Mouse (Mus musculus) layer of hippocampus, adult 11-12 months (tissue): ENCODE data around the gene Vgll2.

Experiments used
- DNase-seq: peaks from one replicate; pipeline ENCODE4 v3.0.0; 2022; ENCODE audit warnings: low spot score

The Vgll2 gene

DNA sequence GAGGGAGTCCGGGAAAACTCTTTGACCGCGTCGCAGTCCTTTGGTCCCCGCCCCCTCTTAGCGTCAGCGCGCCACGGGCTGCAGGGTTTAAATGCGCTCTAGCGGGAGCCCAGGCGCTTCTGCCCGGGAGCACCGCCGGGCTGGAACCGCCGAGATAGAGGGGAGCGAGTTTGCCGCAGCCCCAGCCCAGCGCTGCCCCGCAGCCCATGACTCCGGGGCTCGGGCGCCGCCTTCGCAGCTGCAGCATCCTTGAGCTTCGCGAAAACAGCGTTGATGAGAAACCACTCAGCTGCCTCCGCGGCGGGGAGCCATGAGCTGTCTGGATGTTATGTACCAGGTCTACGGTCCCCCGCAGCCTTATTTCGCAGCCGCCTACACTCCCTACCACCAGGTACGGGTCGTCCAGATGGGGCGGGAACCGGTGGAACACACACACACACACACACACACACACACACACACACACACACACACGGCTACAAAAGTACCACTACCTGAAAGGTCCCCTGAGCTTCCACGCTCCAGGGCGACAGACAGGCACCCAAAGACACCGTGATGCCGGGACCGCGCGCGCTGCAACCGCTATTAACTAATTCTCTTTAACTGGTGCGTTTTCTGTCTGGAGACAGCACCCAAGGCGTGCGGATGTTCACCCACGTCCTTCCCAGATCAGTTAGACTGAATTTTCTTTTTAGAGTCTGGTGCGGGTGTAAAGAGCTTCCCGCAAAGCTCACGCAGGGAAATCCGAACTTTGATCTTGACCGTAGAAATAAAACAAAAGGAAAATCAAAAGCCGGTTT lies at the start of gene Vgll2:
Vgll2 (plus strand) TSS at position 90 of the 800 bp plus-strand sequence.
- no peak for DNase-seq

DNA sequence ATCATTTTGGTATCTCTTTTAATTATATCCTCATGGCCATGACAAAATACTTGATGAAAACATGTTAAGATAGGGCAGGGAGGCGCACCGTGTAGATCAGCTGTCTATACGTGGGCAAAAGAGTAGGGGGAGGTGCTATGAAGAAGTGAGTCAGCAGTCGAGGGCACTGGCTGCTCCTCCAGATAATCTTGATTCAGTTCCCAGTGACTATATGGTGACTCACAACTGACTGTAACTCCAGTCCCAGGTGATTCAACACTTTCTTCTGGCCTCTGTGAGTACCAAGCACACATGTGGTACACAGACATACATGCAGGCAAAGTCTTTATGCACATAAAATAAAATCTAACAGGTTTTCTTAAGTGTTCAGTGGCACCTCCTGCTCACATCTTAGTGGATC lies 47.2 kb upstream of the Vgll2 start:
- no peak for DNase-seq

DNA sequence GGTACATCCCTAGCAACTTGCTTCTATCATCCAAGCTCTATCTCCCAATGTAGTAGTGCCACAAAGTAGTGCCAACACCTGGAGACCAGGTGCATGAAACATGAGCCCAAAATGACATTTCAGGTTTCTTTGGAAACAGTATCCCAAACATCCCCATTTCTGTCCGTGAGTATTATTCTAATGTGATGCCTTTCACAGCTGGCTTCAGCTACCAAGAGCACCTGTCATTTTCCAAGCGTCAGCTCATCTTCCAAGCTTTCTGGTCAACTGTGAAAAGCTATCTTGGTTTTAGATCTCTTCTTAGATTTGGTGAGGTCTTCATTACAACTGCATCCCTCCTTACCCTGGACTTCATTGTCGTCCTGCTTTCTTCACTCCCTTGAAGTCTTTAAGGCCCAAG lies 46.7 kb upstream of the Vgll2 start:
- DNase-seq = no peak

DNA sequence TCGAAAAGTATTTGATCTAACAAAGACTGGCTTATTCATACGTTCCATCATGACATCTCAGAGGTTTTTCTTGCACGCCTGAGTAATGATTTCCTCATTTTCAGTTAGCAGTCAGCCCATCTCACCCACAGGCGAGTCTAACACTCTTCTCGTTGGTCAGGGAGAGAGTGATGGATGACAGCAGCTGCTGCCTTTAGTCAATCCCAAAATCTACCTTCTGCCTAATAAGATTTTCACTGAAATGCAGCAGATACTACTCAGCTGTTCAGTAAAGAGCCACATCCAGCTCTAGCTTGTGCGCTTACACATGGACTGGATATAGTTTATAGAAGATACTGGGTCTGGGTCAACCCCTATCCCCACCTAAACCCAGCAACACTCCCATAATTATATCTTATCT lies 40.7 kb upstream of the Vgll2 start:
- no peak for DNase-seq

DNA sequence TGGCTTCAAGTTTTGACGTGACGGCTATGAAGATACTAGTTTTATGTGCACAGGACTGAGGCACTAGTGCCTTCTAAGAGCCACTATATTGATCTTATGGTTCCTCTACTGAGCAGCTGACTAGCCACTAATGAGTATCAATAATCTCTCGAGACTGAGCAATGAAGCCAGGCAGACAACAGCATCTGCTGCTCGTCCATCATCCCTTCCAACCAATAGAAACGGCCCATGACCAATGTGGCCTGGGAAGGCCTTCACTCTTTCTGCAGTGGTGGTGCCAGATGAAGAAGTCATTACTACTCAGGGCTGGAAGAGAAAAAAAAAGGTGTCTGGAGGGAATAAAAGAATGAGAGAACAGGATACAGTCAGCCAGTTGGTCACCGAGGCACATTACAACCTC lies 39.9 kb upstream of the Vgll2 start:
- DNase-seq = no peak

DNA sequence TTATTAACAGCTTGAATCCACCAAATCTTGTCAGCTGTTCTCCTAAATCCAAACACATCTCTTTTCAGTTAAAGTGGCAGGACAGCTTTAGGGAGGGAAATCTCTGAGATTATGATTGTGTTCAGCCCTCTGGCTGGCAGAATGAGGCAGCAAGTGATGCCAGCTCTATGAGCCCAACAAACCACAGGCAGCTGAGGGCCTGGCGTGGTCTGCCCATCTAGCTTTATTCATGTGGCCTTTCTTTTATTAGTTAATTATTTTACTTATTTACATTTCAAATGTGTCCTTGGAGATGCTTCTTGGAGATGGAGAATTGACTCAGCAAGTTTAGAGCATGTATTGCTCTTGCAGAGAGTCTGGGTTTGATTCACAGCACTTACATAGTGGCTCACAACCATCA lies 3.8 kb upstream of the Vgll2 start:
- DNase-seq = no peak

DNA sequence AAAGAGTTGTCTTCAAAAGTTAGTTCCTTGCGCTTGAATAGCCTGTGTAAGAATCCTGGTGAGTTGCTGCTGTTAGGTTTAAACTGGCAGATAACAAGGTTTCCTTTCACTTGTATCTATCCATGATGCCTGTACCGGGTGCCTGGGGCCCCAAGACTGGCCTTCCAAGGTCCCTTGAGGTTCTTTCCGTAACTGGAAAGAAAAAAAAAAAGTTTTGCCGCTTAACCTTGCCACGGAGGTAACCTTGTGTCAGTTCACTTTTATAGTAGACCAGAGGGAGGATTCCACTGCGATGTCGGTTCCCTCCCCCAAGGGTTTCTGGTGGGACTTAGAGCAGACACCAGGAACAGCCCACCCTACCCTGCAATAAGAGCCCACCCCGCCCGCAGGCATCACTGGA lies 1.1 kb upstream of the Vgll2 start:
- no peak for DNase-seq

DNA sequence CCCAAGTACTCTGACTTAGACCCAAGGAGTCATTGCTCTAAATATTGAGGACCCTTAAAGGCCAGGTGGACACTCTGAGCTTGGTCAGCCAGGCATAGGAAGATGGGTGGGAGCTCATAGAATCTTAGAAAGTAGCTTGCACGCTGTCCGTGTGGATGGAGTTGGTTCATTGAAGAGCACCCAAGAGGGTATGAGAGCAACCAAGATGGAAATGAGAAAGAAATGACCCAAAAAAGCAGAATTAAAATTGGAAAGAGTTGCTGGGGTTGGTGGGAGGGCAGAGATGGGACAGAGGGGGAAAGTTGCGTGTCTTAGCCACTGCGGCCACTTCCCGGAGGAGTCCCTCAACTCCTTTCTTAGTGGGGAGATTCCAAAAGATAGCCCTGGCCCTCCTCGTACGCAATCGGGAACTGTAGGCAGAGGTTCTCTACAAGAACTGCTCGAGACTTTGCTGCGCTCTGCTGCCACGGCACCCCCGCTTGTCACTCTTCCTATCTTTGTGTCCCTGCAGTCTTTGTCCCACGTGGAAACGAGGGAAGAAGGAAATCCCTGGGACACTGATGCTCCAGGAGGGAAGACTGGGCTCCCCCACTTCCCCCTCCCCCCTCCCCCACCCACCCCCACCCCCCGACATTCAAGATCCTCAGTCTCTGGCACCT lies 437 bp upstream of the Vgll2 start:
- no peak for DNase-seq

DNA sequence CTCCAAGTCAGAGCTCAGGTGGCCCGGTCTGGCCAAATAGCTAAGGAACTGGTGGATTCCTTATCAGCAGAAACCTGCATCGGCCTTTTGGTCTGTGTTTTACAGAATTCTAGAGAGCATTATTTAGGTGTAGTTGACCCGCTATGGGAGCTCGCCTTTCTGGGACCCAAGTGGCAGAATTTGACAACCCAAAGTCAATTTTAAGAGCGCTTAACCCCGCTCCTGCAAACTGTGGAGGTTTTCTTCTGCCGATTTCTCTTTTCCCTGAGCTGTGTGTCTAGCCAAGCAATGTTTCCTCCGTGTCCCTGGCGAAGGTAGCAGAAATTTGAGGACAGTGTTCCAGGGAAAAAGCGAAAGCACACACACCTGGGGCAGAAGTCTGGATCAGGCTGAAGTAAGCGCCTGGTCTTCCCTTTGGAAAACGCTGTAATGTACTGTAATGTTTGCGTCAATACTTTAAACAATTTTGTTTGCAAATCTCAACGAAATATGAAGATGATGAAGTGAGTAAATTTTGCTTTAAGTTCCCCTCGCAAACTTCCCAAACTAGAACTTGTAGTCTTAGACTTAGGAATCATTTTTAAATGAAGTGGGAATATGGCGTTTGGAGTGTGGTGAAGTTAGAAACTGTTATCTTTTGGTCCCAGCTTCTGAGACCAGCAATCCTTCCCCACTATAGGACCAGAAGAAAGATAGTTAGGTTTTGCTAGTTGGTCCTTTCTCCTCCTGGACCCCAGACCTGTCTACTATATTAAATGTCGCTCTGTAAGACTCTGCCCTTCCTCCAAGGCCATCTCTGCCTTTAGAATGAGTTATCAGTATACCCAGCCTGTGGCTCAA lies 1.1 kb downstream of the Vgll2 start:
- no peak for DNase-seq

DNA sequence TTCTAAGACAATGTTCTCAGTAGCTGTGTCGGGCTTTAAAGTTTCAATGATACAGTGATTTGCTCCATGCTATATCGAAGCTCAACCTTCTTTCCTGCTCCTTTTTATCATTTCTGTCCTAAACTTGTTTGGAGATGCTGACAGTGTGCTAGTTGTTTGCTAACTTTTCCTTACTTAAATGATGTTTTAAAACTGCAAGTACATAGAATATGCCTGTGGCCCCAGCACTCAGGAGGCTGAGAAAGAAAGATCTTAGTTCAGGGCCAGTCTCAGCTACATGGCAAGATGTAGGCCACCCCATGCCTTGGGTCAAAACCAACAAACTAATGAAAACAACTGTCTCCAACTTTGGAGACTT lies 1.7 kb downstream of the Vgll2 start:
- no peak for DNase-seq

DNA sequence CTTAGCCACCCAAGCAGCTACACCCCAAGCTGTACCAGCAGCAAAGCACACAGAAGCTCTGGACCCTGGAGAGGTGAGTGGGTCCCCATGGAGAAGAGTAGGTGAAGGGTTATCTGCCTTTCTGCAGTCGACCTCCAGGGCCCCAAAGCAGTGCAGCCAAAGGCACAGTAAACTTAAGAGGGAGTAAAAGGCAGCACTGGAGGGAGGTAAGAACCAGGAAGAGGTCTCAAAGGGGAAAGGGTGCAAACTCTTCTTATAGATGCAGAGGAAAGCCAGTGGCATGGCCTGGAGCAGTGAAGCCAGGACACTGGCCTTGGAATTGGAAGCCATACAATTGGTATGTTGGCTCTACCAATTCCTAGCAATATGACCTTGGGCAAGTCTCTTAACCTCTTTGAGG lies 3.0 kb downstream of the Vgll2 start:
- DNase-seq = no peak

DNA sequence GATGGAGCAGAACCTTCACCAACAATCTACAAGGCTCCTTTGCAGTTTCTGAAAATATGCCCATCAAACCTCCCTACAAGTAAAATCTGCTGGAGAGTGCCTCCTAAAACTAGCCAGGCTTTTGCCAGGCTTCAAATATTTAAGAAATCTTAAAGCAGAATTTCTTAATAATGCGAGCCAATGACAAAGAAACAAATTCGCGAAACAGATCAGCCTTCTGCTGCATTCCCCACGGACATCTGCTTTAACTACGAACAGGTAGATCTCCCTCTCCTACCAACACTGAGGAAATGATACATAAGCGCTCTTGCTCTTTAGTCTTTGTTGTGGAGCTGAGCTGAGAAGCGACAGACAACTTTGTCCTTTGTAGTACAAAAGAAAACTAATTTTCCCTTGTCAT lies 3.5 kb downstream of the Vgll2 start:
- no peak for DNase-seq

DNA sequence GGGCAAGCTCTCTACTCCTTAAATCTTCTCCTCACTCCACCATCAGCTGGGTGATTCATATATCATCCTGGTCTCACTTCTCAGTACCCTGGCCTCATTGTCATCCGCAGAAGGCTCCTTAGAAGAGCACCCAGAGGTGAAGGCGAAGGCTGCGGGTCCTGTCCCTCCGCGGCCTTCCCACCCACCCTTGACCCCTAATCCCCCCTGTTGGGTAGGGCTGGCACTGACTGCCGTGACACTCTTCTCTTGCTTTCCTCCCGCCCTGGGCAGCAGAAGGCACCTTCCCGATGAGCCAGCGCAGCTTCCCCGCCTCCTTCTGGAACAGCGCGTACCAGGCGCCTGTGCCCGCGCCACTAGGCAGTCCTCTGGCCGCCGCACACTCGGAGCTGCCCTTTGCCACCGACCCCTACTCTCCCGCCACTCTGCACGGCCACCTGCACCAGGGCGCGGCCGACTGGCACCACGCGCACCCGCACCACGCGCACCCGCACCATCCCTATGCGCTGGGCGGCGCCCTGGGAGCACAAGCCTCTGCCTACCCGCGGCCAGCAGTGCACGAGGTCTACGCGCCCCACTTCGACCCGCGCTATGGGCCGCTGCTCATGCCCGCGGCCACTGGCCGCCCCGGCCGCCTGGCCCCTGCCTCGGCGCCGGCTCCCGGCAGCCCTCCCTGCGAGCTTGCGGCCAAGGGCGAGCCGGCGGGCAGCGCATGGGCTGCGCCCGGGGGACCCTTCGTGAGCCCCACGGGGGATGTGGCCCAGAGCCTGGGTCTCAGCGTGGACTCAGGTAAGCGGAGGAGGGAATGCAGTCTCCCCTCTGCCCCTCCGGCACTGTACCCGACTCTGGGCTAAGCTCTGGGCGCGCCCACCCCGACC lies 5.1 kb downstream of the Vgll2 start:
- no peak for DNase-seq

DNA sequence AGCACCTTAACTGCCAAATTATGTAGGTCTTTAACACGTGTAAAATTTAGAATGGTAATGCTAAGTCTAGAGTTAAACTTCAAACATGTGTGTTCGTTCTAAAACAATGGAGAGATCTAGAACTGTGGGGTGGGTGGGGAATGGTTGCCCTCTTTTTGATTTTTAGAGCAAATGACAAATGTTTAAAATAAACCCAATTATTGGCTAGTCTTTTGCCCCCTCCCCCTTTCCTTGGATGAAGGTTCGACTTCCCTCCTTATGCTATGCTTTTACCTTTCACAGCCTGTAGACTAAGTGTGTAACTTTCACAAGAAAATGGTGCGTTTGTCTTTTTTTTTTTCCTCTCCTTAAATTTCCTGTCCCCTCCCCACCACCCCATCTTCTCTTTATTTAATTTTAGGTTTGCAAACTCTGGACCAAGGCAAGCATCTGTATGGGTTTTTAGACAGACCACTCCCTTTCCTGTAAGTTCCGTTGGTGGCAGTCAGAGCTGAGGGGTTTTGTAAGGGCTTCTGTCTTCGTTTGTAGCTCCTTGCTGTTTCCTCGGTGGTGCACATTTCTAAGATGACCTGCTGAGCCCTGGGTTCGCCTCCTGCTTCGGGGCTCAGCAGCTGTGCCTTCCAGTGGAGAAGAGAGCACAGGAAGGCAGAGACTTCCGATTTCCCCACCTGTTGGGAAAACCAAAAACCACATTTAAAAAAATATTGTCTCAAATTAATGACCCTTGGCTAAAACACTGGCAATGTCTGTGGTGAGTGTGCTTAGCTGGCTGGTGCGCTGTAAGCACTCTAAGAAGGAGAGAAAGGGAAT lies 6.5 kb downstream of the Vgll2 start:
- no peak for DNase-seq

DNA sequence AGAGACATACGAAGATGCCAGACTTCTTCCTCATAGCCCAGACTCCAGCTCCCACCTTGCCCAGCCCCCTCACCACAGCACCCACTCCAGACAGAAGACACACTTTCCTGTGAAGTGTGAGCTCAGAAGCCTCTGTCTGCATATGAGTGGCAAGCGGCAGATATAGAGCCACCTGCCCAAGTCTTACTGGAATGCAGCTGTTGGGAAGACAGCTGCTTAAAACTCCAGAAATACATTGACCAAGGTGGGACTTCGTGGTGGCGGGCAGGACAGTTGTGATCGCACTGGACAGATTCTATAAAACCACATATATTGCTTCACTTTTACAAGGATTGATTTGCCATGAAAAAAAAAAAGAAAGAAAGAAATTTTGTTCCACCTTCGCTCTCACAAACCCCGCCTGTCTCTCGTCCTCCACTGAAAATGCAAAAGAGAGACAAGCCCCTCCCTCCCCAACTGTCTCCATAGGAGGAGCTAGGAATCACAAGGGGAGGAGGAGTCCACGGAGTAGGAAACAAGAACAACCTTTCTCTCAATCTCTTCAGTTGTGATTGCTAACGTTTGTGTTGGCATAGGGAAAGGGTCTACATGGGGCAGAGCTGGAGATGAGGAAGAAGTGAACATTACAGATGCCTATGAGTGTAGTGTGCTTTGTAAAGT lies 7.2 kb downstream of the Vgll2 start:
- no peak for DNase-seq

DNA sequence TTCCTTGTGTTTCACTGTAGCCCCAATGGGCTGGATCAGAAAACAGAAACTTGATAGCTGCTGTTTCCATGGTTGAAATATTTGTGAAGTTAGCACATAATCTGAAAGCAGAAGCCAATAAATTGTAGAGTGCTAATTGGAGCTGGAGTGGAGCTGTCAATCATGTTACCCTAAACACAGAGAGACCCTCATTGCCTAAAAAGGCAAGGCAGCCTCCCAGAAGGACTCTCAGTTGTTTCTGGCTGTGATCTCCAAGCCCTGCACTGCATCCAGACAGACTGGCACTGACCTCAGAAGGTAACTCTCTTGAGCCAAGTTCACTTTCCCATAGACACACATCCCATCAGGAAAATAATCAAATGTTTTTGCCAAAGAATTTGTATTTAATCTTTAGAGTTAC lies 11.4 kb downstream of the Vgll2 start:
- no peak for DNase-seq

DNA sequence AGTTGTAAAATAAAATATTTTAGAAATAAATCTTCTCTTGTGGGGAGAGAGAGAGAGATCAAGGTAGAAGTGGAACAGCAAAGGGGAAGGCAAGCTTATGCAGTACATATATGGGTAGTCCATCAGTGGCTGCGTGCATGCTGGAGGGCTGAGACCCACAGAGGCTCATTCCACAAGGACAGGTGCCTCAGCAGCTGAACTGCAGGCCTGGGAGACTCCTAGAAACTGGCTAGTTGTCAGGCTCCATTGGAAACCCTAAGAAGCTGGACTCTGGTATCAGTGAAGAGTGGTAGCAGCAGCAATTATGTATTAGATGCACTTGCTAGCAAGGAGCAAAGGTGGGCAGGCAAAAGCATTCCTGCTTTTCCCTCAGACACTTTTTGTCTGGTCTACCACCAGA lies 17.1 kb downstream of the Vgll2 start:
- no peak for DNase-seq

DNA sequence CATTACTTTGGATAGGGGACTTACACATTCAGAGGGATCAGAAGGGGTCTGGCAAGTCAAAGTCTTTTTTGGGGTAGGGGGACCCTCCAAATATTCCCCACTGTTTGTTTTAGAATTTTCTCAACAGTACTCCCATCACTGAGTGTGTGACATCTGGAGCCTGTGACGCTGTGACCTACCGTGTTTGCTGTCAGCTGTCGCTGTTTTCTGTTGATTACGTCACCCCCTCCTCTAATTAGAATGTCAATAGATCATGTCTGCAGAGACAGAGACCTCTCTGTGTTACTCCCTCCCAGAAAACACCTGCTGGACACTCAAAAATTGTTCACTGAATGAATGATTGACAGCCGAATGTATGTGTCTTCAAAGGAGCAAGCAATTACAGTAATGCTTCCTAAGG lies 20.8 kb downstream of the Vgll2 start:
- DNase-seq = no peak

DNA sequence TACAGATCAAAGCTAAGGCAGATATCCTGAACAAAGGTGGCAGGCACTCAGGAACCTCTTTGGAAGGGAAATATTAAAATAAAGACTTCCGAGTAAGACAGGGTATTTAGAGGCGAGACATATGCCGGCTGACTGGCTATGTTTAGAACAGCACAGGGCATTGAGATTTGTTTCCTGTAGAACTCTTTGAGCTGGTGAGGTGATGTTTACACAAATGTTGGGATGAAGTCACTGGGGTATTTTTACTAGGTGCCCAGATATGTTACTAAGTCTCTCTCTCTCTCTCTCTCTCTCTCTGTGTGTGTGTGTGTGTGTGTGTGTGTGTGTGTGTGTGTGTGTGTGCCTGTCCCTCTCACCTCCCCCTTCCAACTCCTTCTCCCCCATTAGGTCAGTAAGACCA lies 26.0 kb downstream of the Vgll2 start:
- DNase-seq = no peak

DNA sequence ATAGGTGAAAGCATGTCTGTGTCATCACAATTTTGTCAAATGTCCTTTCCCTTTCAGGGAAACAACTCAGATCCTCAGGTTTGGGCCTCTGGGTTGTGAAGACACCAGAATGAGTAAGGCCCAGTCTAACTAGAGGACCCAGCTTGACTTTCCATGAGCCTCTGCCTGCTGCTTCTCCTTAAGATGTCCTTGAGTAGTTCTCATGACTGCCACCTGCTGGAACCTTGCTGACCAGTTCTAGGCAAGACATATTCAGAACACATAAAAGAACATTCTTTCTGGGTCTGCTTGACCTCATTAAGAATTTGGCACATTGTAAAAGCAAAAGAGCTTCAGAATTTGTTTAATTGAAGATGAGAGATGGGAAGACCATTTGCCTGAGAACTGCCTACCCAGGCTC lies 50.2 kb downstream of the Vgll2 start:
- DNase-seq = peak; percentile 33
